Mouse (Mus musculus): ENCODE results near the gene Nup214.

DNA sequence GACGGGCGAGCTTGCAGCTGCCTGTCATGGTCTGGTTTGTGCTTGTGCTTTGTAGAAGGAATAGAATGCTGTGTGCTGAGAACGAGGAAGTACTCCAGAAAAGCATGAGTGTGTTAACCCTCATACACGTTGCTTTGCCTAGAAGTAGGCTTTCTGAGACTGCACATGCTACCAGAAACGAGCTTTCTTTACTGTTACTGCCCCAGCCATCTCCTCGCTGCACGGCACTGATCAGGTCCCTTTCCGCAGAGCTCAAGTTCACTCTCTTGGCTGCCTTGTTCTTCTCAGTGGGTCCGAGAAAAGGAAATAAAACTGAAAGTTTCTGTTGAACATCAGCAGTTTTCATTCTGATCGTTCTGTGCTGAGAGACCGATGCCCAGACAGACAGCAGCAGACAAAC, 34.5 kb downstream of the Nup214 start:
- no peak for TF ChIP-seq CTCF (IDR thresholded peaks at IDR 0.05; ENCODE audit: borderline replicate concordance, control insufficient read depth, extremely low read depth, insufficient read depth, low read length, poor library complexity)
- no peak for TF ChIP-seq POLR2A (IDR thresholded peaks at IDR 0.05; ENCODE audit: control insufficient read depth, extremely low read depth, insufficient read depth, low read length, poor library complexity)

All from thymus, adult 2 months (tissue).